Mouse (Mus musculus) frontal cortex, postnatal 25 days (tissue): ENCODE measurements at regions not wholly inside any gene's neighbourhood (a gene's known extent, or its start where the extent isn't known, plus 50 kb on each side); places are given as distances from the start of the nearest gene placed in this dataset.

Experiments
- DNase-seq, 2 experiments: peaks; one replicate each; pipeline ENCODE4 v3.0.0; 2022; ENCODE audit warnings: low spot score in 2 of 2

DNA sequence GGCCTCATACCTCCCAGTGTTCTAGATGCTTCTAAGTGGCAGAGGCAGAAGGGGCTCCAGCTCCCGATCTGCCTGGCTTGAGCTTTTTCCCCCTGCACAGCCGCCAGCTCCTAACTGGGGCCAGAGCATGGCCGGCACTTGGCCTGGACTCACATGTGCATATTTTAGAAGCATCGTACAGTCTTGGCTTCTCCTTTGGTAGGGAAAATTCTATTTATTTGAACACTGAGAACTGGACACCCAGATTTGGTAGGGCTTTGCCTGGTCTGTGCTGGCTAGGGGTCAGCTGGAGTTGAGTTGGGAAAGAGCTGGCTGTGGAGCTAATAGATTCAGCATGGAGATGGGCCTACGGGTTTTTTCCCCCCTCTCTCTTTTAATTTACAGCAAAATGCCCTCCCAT, 282.9 kb upstream of the Auts2 start:
- DNase-seq = no peak

DNA sequence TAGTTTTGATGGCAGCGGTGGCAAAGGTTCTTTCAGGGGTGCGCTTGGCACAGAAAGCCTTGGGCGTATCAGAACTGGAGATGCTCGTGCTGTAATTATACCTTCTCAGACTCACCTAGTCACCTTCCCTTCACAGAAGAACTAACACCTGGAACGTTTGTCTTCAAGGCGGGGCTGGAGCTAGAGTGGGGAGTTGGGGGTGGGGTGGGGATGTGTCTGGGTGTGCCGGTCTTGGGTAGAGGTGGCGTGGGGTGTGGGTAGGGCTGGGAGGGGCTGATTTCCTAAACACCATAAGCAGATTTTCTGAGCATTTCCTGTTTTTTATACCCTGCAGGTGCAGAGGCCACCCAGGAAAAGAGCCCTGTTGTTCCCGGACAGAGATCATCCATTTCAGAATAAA, 274.5 kb upstream of the Auts2 start:
- DNase-seq = no peak

DNA sequence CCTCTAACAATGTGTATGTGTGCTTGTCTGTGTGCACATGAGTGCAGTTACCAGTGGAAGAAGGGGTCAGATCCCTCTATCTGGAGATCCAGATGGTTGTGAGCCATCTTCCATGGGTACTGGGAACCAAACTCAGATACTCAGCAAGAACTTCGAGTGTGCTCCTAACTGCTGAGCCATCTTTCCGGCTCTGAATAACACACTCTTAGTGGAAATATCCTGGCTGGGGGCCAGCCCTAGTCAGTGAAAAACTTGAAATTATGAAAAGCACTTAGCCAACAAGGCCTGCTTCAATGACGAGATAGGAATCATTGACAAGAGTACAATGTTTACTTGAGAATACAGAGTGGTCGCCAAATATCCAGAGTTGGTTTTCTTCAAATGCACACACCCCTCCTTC, 266.0 kb upstream of the Auts2 start:
- no peak for DNase-seq

DNA sequence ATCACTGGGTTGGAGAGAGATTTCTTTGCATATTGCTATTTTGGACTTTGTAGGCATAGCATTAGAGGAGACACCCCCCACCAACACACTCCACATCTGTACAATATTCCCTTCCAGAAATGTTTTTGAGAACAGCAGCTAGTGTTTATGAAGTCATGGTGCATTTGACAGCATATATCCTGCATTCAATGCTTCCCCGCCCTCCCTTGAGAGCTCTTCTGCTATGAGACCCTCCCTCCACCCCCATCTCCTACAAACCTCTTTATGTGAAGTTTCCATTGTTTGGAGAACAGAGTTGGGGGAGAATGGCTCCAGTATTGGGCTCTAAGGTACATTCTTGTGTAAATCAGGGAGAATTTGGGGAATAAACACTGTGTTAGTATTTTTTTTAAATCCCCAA, 252.9 kb upstream of the Auts2 start:
- DNase-seq = no peak

DNA sequence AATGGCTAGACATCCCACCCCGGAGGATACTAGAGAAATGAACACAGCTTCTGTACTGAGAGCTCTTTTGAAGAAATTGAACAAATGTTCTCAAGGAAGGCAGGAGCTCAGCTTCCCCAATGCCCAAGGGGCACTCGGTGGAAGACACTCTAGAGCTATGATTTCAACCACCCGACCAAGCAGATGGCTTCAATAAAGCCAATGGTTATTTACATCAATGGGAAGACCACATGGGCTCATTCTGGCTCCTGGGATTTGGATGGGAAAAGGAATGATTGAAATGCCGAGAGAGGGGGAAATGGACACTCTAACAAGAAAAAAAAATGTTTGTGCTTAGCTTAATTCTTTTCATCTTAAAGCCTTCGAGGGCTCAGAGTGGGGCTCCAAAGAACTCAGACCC, 249.3 kb upstream of the Auts2 start:
- DNase-seq = no peak

DNA sequence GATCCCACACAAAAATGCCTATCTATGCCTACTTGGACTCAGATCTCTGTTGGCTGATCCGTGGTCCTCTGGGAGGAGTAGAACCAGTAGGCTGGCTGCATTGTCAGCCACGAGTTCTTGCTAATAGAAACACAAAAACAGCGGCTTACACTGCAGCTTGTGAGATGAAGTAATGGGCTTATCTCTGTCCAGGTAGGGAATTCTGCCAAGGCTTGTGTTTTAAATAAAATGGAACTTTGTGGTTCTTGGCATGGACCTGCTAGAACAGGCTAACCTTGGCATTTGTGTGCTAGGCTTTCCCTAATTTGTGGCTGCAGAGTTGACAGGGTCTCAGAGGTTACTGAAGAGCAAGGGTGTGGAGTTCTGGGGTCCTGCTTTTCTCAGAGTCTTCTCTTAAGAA, 242.1 kb upstream of the Auts2 start:
- no peak for DNase-seq

DNA sequence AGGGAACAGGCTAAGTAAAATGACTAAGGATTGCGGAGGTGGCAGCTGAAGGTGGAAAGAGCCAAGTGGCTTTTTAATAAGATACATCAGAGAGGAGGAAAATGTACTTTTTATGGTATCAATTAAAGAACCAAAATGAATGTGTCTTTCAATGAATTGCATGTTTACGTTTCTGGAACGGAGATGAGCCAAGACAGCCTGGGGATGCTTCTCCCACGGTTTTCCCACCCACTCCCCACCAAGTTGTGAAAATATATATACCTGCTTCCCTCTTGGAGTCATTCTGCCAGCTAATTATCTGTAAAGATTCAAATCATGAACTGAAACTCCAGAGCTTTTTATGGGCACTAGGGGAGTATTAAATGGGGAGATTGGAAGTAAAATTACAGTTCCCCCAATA, 241.6 kb upstream of the Auts2 start:
- DNase-seq = no peak

DNA sequence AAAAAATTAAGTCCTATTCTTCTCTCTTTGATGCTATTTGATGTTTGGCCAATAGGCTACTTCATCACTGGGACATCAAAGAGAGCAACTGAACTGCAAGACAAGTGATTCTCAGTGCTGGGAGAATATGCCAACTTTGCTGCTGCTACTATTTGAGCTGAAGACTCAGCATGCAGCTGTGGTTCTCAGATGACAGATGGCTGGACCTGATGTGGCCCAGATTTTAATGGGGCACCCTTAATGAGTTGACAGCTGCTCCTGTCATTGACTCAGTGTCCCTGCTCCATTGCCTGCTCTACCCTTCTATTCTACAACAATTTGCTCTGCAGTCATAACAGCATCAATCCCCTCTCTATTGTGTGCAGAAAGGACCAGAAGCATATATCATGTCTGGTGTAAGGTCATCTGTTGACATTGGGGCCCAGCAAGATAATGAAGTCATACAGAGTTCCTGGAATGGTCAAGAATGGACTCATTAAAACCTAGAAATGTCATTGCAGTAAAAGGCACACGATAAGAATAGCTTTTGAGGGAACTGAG, 231.1 kb upstream of the Auts2 start:
- DNase-seq = no peak

DNA sequence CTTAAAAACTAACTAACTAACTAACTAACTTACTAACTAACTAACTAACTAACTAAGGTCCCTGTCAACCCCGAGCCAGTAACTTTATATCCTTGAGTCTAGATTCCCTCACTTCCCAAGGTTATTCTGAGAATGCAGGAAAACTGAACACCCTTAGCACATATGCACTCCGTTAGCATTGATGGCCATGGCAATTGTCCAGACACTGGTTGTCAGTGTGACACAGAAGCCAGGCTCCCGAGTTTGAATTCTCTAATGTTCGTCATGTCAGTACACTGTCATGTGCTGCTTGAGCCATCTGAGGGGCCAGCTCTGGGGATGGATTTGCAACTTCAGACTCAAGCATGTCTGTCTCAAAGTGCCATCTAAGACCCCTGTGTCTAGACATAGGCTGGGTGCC, 217.3 kb upstream of the Auts2 start:
- no peak for DNase-seq

DNA sequence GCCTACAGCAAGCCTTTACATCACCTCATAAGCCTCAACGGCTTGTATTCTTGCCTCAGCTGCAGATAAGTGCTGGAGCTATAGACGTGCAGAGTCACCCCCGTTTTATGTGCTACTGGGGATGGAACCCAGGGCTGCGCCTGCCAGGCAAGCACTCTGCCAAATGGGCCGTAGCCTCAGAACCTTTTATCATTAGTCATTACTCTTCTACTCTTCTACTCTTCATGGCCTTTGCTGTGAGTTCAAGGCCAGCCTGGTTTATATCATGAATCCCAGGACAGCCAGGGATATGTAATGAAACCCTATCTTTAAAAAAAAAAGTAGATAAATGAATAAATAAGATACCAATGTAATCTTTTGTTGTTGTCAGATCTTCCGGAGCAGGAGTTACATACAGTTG, 216.6 kb upstream of the Auts2 start:
- DNase-seq = no peak

DNA sequence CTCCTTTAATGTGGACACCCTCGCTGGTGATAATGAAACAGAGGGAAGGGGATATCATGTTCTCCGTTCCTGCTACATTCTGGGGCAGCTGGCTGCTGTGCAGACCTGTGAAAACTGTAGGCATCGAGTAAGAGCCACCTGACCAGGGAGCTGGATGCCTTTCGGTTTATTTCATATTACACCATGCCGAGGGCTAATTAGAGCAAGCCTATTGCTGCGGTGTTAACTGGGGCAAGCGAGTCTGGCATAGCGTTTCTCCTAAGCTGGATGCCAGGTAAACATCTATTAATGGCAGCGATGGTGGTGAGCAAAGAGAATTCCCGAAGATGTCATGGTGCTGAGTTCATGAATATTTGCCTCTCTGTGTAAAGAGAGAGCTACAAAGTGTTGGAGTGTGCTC, 215.8 kb upstream of the Auts2 start:
- DNase-seq = no peak

DNA sequence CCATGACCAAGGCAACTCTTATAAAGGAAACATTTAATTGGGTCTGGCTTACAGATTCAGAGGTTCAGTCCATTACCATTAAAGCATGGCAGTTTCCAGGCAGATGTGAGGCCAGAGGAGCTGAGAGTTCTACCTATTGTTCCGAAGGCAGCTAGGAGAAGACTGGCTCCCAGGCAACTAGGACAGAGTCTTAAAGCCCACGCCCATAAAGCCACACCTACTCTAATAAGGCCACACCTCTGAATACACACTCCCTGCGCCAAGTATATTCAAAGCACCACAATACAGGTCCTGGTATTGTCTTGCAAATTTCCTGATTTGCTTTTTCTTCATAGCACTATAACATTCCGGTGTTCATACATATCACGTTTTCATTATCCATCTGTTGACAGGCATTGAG, 194.8 kb upstream of the Auts2 start:
- no peak for DNase-seq

DNA sequence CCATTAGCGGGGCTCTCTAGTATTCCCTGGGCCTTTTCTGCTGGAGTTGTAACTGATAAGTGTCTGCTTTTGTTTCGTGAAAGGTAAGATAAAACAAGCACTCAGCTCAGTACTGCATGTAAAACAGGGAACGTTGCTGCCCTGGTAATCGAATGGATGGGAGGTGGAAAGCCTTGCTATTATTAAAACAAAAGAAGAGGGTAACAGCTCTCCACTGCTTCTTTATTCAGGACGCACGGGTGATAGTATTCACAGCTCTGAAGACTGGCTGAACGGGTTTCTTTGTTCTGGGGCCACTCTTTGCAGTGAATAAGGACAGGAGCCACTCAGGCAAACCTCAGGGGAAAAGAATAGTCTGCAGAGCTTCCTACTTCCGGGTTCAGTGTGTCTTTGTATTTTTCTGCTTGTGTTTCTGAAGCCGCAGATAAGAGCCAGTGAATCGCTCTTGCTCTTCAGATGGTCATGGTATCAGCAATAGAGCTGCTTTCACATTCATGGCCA, 185.6 kb upstream of the Auts2 start:
- DNase-seq = no peak

DNA sequence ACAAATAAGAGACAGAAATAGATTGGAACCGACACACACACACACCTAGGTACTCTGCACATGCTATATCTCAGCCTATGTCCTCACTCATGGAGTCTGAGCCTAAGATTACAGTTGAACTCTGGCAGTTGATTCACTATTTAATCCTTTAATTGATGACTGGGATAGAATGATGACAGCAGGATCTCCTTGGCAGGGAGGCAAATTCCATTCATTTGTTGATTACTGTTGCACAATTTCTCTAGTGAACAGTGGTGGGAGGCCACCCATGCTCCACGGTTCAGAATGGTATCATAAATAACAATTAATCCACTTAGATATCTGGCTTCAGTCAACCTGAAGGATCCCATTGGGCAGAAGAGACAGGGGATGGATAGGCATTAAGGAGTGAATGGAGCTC, 181.3 kb upstream of the Auts2 start:
- no peak for DNase-seq

DNA sequence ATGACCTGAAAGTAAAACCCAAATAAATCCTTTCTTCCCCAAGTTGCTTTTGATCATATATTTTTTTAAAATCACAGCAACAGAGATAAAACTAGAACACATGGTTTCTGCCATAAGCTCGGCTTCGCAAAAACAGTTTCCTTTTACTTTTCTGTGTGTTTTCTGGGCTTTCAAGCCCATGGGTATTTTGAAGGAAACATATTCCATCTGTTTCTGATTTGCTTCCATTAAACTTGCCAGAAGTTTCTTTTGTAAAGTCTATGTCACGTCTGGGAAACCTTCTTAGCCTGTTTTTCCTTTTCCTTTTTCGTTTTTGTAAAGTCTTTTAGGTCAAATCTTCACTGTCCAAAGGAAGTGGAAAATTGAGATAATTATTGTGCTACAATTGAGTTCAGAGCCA, 167.2 kb upstream of the Auts2 start:
- DNase-seq = no peak

DNA sequence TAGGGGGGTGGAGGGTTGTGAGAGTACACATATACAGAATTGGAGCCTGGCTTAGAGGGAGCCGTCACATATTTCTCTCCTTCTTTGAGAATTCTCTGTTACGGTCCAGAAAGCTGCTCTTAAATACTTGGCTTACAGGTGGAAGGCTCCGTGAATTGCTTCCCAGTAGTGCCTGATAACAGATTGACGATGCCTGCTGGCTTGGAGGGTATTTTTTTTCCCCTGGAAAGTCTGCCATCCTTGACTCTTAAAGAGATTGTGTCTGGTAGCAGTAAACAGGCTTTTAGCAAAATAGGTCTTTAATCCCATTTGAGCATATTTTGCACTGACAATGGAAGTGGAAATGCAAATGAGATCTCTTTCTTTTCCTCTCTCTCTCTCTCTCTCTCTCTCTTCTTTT, 164.4 kb upstream of the Auts2 start:
- DNase-seq = no peak

DNA sequence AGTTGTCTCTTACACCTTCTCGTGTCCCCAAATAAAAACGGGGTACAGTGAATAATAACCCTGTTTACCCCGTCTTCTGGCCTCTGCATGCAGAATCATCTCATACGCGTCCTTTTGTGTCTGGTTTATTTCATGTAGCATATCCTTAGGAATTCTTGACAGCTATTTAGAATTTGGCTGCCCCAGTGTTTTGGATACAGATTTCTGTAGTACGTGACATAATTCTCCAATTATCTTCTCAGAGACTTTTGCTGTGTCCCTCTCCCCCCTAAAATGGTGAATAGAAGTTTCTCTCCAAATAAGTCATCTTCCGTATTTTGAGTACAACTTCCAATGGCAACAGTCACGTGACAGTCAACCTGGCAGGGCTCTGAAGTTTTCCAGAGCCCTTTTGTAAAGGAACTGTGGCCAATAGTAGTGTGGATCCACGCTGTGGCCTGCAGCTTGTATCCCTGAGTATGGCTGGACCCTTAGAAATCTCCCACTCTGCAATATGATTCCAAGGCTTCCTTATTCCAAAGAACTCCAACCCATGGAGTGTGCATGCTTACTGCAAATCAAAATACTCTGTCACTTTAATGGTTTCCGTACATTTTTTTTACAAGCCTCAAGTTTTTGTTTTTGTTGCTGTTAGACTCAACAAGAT, 160.4 kb upstream of the Auts2 start:
- DNase-seq = no peak

DNA sequence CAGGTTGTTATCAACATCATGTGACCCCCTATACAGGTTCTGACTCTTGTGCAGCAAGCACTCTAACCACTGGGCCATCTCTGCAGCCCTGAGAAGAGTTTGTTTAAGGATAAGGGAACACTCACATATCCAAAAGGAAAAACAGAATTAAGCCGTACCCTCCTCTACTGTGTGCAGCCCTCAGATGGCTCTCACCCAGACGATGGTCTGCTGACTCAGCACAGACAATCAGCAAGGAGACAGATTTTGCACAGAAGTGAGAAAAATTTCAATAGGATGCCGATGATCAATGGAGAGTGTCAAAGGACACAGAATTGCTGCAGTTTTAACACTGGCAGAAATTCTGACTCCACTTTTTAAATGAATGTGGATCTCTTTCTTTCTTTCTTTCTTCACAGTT, 159.4 kb upstream of the Auts2 start:
- DNase-seq = no peak

DNA sequence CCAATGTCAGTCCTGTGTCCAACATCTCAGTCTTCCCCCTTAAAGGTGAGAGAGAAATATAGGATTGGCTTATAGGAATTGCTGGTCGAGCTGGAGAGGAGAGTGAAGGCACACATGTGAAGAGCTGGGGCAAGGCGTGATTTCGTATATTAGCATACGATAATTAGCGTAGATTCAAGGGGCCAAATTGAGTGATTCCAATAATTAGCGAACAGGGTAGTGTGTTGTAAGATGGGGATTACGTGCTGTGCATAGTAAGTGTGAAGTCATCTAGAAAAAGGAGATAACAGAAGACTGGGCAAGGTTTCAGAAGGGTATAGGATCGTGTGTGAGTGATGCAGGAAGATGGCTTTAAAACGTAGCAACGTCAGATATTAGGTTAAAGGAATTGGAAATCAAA, 147.6 kb upstream of the Auts2 start:
- DNase-seq = no peak

DNA sequence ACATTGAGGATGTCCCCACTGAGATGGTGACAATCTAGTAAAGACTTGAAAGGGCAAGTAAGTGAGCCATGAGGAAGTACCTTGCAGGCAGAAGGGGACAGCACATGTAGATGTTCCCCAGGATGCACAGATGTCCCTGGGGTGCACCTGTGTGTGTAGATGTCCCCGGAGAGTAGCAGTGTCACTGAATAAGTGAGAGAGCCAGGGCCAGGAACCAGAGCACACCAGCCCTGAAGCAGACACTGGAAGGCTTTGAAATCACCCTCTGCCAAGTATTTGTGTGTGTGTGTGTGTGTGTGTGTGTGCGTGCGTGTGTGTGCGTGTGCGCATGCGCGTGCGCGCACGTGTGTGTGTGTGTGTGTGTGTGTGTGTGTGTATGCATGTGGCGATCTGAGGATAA, 132.1 kb upstream of the Auts2 start:
- no peak for DNase-seq

DNA sequence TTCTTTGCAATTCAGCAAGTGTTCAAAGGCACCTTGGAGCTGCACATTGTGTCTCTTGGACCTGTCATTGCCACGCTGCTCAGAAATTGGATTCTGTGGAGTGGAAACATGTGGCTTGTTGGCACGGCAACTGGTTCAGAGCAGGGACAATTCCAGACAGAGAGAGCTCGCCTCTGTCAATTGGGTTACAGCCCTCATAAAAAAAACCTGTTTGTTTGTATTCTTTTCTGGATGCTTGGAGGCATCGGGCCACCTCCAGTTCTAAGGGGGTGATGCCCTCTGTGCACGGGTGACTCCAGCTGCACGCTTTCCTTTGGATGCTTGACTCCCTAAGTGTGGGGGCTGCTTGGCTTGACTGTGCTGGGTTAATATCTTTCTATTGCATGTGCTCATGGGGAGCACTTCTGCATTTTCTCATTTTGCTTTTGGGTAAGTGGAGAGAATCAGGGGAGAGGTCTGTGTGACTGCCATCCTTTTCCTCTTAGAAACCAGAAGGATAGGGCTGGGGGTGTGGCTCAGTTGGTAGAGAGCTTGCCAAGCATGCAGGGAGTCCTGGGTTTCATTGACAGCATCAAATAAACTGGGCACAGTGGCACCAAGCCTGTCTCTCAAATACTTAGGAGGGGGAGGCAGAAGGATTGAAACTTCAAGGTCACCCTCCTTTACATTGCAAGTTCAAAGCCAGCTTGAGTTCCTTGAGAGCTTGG, 130.6 kb upstream of the Auts2 start:
- no peak for DNase-seq

DNA sequence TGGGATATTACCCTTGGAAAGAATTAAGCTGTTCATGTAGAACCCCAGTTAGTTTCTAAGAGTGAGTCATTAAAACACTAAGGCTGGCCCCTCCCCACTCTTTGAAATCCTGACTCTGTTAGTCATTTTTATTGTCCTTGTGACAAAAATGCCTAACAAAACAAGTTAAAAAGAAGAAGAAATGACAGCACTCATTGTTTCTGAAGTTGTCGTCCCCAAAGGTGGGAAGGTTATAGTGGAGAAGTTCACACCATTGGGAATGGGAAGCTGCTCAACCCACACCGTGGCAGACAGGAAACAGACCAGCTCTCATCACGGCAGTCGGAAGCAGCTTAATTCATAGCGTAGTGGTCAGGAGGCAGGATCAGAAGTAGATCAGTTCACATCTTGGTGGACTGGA, 128.4 kb upstream of the Auts2 start:
- no peak for DNase-seq

DNA sequence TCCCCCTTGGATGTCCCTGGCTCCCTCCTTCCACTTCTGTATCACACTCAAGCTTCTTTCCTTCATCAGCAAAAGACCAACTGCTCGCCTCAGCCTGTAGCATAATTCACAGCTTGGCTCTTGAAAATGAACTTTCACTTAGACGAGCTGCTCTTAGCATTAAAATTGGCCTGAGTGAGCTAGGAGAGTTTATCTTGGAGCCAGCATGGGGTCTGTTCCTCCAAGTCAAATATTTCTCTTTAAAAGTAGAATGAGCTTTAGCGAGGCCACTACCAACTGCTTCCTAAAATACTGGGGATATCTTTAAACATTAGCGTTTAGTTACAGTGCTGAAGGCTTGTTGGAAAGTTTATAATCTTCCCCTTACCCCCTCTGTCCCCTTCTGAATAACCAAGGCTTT, 124.2 kb upstream of the Auts2 start:
- no peak for DNase-seq

DNA sequence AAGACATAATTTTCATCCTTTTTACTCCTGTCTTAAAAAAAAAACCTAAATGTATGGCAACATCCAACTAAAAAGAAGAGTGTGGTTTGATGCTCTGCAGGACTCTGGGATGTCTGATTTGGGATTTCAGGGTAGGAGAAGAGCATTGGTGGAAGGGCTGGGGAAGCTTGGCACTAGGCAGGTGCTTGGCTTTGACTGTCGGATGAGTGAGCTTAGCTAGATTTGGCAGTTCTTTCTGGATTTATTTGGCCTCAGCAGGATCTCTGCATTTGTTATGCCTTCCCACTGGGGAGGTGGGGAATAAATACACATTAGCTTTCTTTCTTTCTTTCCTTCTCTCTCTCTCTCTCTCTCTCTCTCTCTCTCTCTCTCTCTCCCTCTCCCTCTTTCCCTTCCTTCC, 118.1 kb upstream of the Auts2 start:
- no peak for DNase-seq
